Mouse (Mus musculus): ENCODE results near the gene Gm266.

Gm266 gene

DNA sequence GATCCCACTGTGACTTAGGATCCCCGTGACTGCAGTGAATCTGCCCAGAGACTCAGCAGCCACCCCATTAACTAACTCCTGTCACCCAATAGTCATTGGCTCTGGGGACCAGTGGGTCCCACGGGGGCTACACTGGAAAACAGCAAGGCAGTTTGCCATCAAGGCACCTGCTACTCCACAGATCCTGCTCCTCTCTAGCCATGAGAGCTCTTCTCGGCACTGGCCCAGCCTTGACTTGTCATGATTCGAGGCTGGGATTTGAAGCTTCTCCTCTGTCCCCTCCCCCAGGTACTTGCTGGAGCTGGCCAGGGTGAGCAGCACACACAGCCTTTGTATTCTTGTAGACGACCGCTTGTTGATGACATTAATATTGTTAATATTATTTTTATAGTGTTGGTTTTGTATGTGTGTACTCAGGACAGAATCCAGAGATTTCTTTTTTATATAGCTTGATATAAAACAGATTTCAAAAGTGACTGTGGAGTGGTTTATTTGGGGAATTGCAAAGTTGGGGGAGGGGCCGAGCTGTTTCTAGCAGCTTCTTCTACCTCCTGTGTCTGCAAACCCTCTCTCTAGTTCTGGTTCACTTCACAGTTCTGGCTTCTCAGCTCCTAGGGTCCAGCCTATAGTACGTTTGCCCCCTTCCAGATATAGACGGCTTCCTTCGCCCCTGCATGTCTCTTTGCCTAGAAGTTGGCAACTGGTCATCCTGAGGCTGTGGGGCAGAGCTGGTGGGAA is 30.9 kb downstream of the Gm266 start:
- DNase-seq (ENCODE audit: low read depth, low spot score), result no peak

DNA sequence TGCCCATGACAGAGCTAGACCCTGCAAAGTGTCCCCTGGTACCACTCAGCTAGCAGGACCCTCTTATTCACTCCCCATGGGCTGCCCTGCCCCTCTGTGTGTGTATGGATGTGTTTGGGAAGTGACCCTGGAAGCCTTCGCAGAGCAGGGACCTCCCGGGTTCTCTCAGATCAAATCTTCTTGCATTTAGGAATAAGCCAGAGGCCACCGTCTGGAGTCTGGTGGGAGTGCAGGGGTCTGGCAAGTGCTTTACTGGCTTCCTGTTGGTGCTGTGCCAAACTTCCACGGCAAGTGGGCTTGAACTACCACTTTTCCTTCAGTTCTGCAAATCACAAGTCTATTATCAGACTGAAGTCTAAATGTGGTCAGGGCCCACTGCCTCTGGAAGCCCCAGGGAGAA is 31.6 kb downstream of the Gm266 start:
- no peak for DNase-seq (ENCODE audit: low read depth, low spot score)

DNA sequence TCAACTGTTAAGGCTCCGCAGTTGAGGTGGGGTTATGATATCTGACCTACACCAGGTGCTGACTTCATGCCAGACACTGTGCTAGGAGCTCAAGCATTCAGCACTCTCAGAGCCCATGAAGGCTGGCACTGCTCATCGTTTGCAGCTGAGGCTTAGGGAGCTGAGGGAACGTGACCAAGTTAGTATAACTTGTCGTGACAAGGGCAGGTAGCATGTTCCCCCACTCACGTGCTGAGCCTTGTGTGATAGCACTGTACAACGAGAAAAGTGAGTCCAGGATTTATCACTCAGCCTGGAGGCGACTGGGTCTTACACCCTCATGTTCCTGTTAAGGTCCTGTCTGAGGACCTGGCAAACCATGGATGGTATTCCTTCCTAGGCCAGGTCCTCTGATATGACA is 34.1 kb downstream of the Gm266 start:
- DNase-seq (ENCODE audit: low read depth, low spot score), result no peak

DNA sequence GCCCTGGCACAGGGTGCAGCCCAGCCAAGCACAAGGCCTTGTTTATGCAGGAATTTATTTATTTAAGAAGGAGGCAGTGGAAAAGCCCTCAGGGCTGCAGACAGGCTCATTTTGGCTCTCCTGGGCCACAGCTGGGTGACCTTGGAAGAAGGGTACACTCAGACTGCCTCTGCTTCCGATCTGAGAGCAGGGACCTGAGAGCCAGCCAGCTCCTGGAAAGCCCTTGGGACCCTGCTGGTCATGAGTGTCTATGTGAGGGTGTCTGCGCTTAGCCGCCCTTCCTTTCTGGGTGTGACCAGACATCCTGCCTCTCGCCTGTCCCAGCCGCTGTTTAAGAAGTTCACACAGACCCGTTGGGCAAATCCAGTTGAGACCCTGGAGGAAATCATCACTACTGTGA is 35.3 kb downstream of the Gm266 start:
- DNase-seq (ENCODE audit: low read depth, low spot score), result no peak

DNA sequence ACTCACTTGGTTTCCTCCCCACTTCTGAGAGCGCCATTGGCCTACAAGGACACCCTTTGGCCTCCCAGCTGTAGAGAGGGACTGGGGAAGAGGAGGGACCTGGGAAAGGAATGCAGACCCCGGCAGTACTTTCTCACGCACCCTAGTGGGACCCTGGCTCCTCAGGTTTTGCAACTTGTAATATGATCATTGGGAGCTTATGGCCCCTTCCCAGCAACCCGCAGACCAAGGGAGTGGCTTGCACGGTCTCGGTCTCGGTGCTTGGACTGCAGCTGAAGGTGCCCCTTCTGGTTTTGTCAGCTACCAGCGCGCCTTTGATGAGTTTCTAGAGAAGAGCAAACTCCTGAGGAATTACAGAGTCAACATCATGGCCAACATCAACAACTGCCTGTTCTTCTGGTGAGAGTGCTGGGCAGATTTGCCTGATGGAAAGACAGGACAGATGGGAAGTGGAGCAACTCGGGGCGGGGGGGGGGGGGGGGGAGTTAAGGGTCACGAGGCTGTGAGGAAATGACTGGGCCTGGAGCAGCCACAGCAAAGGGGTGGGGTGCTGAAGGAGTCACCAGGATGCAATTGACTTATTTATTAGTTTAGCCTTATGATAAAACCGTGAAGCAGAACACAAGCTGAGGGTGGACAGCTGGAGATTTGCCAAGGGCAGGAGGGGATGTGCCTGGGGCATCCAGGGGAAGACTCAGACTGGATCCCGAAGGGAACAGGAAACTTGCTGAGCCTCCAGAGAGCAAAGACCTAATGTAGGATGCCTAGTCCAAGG is 36.5 kb downstream of the Gm266 start:
- no peak for DNase-seq (ENCODE audit: low read depth, low spot score)

DNA sequence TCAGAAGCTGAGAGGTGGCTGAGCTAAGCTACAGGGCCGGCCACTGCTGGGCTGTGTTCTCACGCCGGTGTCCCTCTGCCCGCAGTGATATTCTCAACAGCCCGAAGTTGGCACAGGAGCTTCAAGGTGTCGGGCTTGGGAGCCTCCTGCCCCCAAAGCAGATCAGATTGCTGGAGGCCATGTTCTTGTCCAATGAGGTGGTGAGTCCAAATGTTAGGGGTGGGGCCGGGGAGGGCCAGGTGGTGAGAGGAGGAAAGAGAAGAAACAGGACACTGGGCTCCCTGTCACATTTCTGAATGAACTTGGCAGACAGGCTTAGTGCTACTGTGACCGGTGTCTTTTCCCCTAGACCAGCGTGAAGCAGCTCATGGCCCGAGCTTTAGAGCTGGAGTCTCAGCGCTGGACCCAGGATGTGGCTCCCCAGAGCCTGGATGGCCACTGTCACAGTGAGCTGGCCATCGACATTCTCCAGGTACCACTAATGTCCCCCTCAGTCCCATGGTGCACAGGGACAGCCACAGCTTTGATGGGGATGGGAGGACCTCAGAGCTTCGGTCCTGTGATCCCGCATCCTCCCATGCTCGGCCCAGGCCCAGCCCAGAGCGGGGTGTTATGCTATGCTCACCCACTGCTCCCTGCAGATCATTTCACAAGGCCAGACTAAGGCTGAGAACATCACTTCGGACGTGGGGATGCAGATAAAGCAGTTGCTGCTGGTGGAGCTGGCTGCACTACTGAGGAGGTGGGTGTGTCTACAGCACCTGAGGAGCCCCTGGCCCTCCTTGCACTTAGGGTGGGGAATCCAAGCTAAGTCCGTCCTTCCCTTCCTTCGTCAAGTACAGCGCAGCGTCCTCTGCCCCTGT is 37.5 kb downstream of the Gm266 start:
- no peak for DNase-seq (ENCODE audit: low read depth, low spot score)

DNA sequence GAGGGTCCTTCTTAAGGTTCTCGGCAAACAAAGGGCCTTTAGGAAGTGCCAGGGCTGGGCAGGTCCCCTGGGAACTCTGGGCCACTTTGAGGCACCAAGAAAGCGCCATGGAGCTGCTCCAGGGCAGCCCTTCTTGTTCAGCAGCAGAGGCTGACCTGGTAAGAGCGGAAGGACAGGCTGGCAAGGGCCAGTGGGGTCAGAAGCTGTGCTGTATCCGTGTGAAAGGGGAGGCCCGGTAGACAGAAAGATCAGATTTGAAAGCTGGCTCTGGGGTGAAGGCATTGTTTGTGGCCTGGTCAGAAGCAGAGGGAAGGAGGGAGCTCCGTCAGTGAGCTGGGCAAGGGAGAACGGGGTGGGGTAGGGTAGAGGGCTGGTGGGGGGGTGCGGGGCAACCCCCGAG is 38.3 kb downstream of the Gm266 start:
- DNase-seq (ENCODE audit: low read depth, low spot score), result no peak

DNA sequence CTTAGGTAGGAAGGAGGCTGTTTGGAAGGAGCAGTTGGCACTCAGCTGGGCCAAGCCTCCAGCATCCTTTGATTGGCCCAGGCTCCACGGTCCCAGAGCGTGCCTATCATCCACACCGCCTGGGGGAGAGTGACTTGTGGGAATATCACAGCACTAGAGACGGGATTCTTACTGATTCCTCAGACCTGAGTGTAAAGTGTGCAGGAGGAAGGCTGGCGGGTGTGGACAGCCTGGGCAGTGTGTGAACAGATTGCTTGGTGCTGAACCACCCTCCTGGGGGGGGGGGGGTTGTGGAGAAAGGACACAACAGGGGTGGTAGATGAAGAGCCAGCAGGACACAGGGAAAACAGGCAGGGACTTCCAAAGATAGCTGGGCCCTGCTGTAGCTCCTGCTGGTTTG is 38.9 kb downstream of the Gm266 start:
- DNase-seq (ENCODE audit: low read depth, low spot score), result no peak

DNA sequence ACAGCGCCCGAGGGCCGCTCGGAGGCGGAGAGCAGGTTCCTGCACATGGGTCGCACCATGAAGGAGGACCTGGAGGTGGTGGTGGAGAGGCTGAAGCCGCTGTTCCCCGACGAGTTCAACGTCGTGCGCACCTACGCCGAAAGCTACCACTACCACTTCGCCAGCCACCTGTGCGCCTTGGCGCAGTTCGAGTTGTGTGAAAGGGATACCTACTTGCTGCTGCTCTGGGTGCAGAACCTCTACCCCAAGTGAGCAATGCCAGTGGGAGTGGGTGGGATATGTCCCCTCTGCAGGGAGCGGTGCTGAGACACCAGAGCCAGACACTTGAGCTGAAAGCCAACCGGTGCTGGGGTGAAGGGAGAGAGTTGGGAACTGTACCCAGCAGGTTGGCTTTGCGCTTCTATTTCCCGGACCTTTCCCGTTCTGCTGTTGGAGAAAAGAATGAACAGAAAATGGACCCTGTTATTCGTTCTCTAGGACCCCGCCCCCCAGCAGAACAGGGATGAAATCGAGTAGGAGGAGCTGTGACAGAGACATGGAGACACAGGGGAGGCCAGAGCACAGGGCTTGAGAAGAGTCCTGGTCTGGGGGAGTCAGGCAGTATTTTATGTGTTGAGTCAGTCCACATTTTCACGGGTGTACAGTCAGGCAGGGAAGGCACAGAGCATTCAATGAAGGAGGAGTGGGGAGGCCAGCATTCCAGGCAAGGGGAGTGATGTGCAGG is 39.6 kb downstream of the Gm266 start:
- DNase-seq (ENCODE audit: low read depth, low spot score), result no peak

DNA sequence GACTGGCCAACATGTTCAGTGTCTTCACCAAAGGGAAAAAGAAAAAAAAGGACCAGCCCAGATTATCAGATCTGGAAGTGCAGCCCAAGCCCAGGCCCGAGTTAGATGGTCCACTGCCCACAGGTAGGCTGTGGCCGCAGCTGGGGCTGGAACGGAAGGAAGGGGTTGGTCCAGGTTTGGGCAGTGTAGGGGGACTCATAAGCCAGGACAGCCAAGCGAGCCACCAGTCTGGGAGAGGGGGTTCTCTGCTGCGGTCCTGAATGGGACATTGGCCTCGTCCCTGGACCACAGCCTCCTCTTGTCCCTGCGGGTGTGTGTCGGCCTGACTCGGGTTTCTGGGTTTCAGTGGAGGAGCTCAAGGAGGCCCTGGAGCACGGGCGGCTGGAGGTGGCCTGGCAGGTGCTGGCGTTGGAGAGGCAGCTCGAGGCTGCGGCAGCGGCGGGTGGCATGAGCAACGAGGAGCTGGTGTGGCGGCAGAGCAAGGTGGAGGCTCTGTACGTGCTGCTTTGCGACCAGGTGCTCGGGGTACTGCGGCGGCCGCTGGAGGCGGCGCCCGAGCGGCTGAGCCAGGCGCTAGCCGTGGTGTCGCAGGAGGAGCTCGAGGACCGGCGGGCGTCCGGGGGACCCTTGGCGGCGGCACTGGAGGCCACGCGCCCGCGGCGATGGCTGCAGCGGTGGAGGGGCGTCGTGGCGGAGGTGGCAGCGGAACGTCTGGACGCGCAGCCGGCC is 40.3 kb downstream of the Gm266 start:
- DNase-seq (ENCODE audit: low read depth, low spot score), result no peak

DNA sequence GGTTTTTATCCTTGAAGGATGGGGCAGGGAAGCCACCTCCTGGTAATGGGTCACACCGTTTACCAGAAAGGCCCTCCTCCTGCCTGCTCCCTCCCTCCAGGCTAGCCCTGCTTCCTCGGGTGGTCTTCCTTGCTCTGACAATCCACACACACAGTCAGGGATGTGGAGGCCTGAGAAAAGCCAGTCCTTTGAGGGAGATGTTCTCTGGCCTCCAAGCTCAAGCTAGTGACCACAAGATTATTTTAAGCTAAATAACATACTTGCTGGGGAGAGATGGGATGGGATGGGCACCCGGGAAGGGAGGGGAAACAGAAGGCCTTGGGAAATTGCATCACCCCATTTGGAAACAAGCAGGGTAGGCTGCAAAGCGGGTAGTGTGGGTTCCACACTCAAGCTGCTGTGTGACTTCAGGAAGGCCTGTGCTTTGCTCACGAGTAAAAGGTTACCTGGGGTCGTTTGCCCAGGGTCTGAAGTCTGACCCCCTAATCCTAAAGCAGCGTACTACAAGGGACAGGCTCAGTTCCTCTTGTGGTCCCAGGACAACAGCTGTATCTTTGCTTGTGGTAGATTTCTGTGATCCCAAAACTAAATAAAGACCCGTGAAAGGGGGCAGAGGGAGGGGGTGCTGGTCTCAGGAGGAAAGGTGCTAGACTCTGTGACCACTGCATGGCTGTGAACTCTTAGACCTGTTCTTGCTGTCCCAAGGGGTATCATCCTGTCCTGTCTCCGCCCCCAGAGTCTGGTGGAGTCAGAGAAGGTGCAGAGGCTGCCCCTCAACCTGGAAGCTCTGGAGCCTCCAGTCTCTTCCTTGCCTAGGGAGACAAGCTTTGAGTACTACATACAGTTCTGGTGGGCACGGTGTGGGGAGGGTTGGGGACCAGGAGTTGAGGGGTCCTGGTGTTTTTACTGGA is 41.4 kb downstream of the Gm266 start:
- no peak for DNase-seq (ENCODE audit: low read depth, low spot score)

DNA sequence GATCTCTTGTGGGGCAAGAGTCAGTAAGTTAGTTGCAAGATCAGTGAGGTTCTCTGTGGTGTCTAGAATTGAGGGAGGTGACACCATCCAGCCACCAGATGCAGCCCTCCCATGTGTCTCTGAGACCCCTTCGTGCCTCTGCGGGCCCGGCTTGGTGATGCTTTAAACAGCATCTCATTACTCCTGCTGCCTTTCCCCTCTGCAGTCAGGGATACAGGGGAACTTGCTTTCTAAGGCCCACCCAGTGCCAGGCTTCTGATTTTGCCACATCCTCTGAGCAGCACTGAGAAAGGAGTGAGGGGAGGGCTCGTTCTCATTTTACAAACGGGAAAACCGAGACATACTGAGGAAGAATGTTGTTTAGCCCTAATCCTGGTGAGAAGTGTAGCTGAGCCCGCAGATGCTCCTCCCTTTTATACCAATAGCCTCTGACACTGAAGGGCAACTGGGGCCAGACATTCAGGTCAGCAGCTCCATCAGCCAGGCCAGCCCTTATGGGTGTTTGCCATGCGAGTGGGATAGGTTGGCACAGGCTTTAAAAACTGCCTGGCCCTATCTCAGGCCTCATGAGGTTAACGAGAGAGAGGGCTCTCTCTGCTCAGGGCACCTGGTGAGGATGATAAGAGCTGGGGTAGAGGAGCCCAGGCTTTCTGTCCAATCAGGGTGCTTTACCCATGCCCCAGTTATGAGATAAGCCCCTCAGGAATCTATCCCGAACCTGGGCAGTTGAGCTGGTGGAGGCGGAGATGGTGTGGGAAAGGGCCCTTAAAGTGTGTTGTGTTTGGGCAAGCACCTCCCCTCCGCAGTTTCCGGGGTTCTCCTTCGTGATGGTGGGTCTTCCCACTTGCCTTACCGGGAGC is 42.4 kb downstream of the Gm266 start:
- no peak for DNase-seq (ENCODE audit: low read depth, low spot score)

DNA sequence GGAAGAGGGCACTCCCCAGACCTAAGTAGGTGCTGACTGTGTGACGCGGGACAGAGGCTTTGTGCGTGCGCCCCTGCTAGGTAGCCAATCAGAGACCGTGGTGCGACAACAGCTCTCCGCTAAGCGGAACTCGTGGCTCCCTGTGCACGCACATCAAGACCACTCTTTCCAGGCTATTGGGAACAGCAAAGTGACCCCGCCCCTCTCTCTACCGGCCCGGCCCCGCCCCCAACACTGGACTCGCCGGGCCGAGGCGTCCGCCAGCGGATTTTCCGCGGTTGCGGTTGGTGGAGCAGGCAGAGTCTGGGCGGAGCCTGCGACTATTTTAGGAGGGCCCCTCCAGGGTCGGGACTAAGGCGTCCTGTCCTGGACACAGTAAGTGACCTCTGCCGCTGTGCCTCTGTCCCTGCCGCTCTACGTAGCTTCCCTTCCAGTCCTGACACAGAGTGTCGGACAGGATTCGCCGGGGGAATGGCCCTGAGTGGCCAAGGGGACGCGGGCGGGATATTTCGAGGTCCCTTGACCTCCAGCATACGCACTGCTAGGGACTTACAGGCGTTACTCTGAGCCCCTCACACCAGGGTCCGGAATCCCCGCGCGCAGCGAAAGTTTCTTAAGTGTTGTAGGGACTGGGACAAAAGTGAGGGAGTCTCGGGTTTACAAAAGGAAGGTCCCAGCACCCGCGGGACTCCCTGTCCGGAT is 43.2 kb downstream of the Gm266 start, which contains the start of gene Tnfaip2:
Gene Tnfaip2 (plus strand): TSS at position 161 of the 702 bp plus-strand sequence.
- DNase-seq (ENCODE audit: low read depth, low spot score), result no peak

DNA sequence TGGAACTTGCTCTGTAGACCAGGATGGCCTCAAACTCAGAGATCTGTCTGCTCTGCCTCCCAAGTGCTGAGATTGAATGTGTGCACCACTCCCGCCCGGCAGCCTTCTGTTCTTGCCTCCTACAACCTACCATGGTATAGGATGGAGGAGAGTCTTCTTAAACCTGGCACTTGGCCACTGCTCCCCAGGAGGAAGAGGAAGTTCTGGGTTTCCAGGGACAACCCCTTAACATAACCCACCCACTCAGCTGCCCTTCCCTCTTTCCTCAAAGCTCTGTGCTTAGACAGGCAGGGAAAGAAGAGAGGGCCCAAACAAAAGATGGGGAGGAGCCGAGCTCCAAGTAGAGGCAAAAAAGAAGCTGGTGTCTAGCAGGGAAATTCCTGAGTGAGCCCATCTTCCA is 44.1 kb downstream of the Gm266 start:
- DNase-seq (ENCODE audit: low read depth, low spot score), result no peak

DNA sequence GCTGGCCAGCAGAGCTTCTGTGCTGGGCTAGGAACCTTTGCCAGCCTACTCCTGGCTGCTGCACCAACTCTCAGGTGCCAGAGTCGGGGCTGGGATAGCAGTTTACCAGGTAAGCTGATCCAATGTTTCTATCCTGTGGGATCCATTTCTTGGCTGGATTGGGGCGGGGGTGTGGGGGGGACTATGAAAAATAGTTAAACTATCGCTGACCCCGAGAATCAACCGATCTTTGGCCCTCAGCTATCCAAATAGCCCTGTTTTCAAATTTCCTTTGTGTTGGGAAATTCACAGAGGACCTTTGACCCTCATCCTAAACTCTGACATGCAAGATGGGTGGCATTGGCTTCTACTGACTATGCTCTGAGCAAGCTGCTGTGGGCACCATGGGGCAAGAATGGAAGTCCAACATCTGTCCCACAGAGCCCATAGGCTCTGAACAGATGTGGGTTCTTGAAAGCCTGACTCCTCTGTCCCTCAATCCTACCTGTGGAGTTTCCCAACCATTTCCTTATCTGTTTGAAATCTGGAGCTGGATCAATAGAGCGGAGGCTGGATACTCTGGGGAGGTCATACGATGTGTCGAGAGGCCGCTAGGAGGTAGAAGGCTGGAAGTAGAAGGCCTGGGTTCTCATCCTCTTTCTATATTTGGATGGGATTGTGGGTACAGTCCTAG is 44.8 kb downstream of the Gm266 start:
- DNase-seq (ENCODE audit: low read depth, low spot score), result no peak

DNA sequence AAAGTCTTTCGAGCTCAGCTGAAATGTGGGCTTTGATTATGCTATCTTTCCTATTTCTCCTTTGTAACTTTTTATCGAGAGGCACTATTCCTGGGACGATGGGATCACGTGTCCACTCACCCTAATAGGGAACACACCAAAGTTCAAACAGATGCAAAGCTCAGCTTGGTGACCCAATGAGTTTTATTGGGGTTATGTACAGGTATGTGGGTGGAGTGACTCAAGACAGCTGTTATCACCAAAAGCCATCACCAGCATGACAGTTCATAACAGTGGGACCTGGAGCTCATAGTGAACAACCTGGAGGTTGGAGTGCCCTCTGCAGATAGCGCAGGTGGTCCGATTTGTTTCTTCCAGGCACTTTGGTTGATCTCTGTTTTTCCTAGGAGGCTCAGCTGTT is 46.8 kb downstream of the Gm266 start:
- DNase-seq (ENCODE audit: low read depth, low spot score), result no peak

DNA sequence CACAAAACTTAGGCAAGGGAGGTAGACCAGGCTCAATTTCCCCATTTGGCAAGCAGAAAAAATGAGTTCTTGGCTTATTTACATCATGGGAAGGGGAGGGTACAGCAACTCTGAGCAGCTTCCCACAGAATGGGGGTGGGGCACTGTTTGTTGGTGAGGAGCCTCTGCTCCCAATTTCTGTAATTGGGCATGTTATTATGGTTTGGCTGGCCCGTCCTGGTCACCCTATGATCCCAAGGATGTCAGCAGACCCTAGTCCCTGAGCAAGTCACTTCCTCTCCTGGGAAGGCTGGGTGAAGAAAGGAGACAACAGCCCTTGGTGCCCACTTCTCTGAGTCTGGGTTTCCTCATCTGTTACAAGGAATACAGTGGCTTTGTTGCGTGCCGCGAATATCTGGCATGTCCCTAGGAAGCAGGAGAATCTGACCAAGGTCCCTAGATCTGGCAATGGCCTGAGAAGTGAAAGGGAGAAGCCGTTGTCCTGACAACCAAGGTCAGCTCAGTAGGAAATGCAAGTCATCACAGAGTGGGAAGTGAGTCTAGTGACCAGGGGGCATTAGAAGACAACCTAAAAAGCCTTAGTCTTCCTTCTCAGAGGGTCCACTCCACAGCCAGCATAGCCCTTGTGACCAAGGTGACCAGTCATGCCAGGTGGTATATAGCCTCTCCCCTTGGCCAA is 48.3 kb downstream of the Gm266 start:
- no peak for DNase-seq (ENCODE audit: low read depth, low spot score)

Measured in WW6 (cell line).